Mouse (Mus musculus) MEL (cell line): ENCODE measurements at regions not wholly inside any gene's neighbourhood (a gene's known extent, or its start where the extent isn't known, plus 50 kb on each side); places are given as distances from the start of the nearest gene placed in this dataset.

ENCODE experiments used
- DNase-seq: peaks from one replicate; pipeline ENCODE4 v3.0.0; 2011; ENCODE audit warnings: low read depth, low spot score
- H3K27ac ChIP-seq: 2 replicates; pipeline ENCODE4 v1.5.1; 2012; ENCODE audit warnings: low read depth, mild to moderate bottlenecking, control low read depth, low read length, moderate library complexity; ENCODE audit not compliant: control insufficient read depth
- H3K27me3 ChIP-seq, 2 experiments: fragments of 150-350 bp in 1 of 2; sonication (generic) in 1 of 2; 2 replicates each; pipeline ENCODE4 v1.6.1; 2012; ENCODE audit warnings: low read length in 2 of 2, mild to moderate bottlenecking in 2 of 2, improper control_type of control experiment in 1 of 2, moderate library complexity in 1 of 2; ENCODE audit not compliant: insufficient read depth in 2 of 2, control insufficient read depth in 1 of 2
- H3K36me3 ChIP-seq, 2 experiments: 2 replicates each; pipeline ENCODE4 v1.6.1; 2012 to 2014; ENCODE audit warnings: low read length in 2 of 2, improper control_type of control experiment in 1 of 2, inconsistent platforms in 1 of 2, mild to moderate bottlenecking in 1 of 2; ENCODE audit not compliant: insufficient read depth in 2 of 2, control insufficient read depth in 1 of 2
- H3K4me1 ChIP-seq, 2 experiments: fragments of 150-350 bp in 1 of 2; sonication (generic) in 1 of 2; 2 replicates each; pipeline ENCODE4 v1.6.1; 2012; ENCODE audit warnings: low read length in 2 of 2, improper control_type of control experiment in 1 of 2, mild to moderate bottlenecking in 1 of 2; ENCODE audit not compliant: insufficient read depth in 2 of 2, control insufficient read depth in 1 of 2
- H3K4me3 ChIP-seq, 2 experiments: fragments of 150-350 bp in 1 of 2; sonication (generic) in 1 of 2; 2 replicates each; pipeline ENCODE4 v1.5.1; 2012; ENCODE audit warnings: low read depth in 2 of 2, low read length in 2 of 2, mild to moderate bottlenecking in 2 of 2, moderate library complexity in 2 of 2, control low read depth in 1 of 2, improper control_type of control experiment in 1 of 2; ENCODE audit not compliant: control insufficient read depth in 1 of 2, insufficient read depth in 1 of 2
- H3K79me2 ChIP-seq: 2 replicates; pipeline ENCODE4 v1.6.1; 2012; ENCODE audit warnings: mild to moderate bottlenecking, low read length, moderate library complexity; ENCODE audit not compliant: control insufficient read depth, poor library complexity, insufficient read depth
- H3K9ac ChIP-seq: 2 replicates; pipeline ENCODE4 v1.6.1; 2012; ENCODE audit warnings: low read depth, mild to moderate bottlenecking, control low read depth, low read length, moderate library complexity; ENCODE audit not compliant: control insufficient read depth, poor library complexity, severe bottlenecking
- H3K9me3 ChIP-seq: fragments of 150-350 bp; sonication (generic); replicated peaks from 2 replicates; pipeline ENCODE4 v1.6.1; 2012; ENCODE audit warnings: mild to moderate bottlenecking, low read length, improper control_type of control experiment, moderate library complexity; ENCODE audit not compliant: insufficient read depth
- BHLHE40 ChIP-seq: IDR thresholded peaks from 2 replicates; pipeline ENCODE4 v1.6.1; 2012; ENCODE audit warnings: low read depth, mild to moderate bottlenecking, inconsistent platforms, low read length, improper control_type of control experiment, borderline replicate concordance
- CHD1 ChIP-seq: IDR thresholded peaks from 2 replicates; pipeline ENCODE4 v1.6.1; 2012; ENCODE audit warnings: low read depth, mild to moderate bottlenecking, inconsistent platforms, low read length, improper control_type of control experiment
- CTCF ChIP-seq, 3 experiments: IDR thresholded peaks in 2 of 3; conservative IDR thresholded peaks in 1 of 3; 2 replicates each; pipeline ENCODE4 v1.5.1; 2011 to 2012; ENCODE audit warnings: low read length in 3 of 3, low read depth in 2 of 3, mild to moderate bottlenecking in 2 of 3, improper control_type of control experiment in 1 of 3, inconsistent platforms in 1 of 3, mixed read lengths in 1 of 3, moderate library complexity in 1 of 3; ENCODE audit not compliant: control insufficient read depth in 1 of 3, insufficient read depth in 1 of 3, poor library complexity in 1 of 3, severe bottlenecking in 1 of 3
- MXI1 ChIP-seq: IDR thresholded peaks from 2 replicates; pipeline ENCODE4 v1.6.1; 2011; ENCODE audit warnings: mild to moderate bottlenecking, low read depth, low read length, improper control_type of control experiment
- MYB ChIP-seq: IDR thresholded peaks from 2 replicates; pipeline ENCODE4 v1.6.1; 2011; ENCODE audit warnings: mild to moderate bottlenecking, low read depth, low read length, improper control_type of control experiment
- POLR2A ChIP-seq, 2 experiments: IDR thresholded peaks; 2 replicates each; pipeline ENCODE4 v1.6.1; 2011 to 2012; ENCODE audit warnings: low read length in 2 of 2, mild to moderate bottlenecking in 2 of 2, control low read depth in 1 of 2, improper control_type of control experiment in 1 of 2, low read depth in 1 of 2, moderate library complexity in 1 of 2; ENCODE audit not compliant: control insufficient read depth in 1 of 2, insufficient read depth in 1 of 2, poor library complexity in 1 of 2
- POLR2AphosphoS5 ChIP-seq: IDR thresholded peaks from 2 replicates; pipeline ENCODE4 v1.6.1; 2012; ENCODE audit warnings: low read depth, borderline replicate concordance, mild to moderate bottlenecking, inconsistent platforms, low read length, moderate library complexity, mixed read lengths
- RAD21 ChIP-seq: IDR thresholded peaks from 2 replicates; pipeline ENCODE4 v1.6.1; 2011; ENCODE audit warnings: mild to moderate bottlenecking, low read depth, low read length, improper control_type of control experiment
- SMC3 ChIP-seq: IDR thresholded peaks from 2 replicates; pipeline ENCODE4 v1.6.1; 2011; ENCODE audit warnings: low read depth, low read length, improper control_type of control experiment
- TAL1 ChIP-seq: IDR thresholded peaks from 2 replicates; pipeline ENCODE4 v1.6.1; 2012; ENCODE audit warnings: mild to moderate bottlenecking, inconsistent platforms, low read length, moderate library complexity, mixed read lengths
- TBP ChIP-seq: IDR thresholded peaks from 2 replicates; pipeline ENCODE4 v1.8.0; 2011; ENCODE audit warnings: low read depth, low read length, improper control_type of control experiment
- TCF12 ChIP-seq: IDR thresholded peaks from 2 replicates; pipeline ENCODE4 v1.6.1; 2014; ENCODE audit warnings: low read depth, mild to moderate bottlenecking, inconsistent platforms, low read length, improper control_type of control experiment, moderate library complexity
- UBTF ChIP-seq: IDR thresholded peaks from 2 replicates; pipeline ENCODE4 v1.6.1; 2012; ENCODE audit warnings: low read depth, mild to moderate bottlenecking, inconsistent platforms, low read length, improper control_type of control experiment, moderate library complexity, borderline replicate concordance; ENCODE audit not compliant: insufficient read depth
- USF2 ChIP-seq, 2 experiments: IDR thresholded peaks; 2 replicates each; pipeline ENCODE4 v1.6.1; 2011 to 2012; ENCODE audit warnings: improper control_type of control experiment in 2 of 2, low read length in 2 of 2, borderline replicate concordance in 1 of 2, inconsistent platforms in 1 of 2, low read depth in 1 of 2, mild to moderate bottlenecking in 1 of 2; ENCODE audit not compliant: insufficient read depth in 1 of 2
- ZC3H11A ChIP-seq: IDR thresholded peaks from 2 replicates; pipeline ENCODE4 v1.6.1; 2012; ENCODE audit warnings: low read depth, mild to moderate bottlenecking, inconsistent platforms, low read length, improper control_type of control experiment
- ZNF384 ChIP-seq: IDR thresholded peaks from 2 replicates; pipeline ENCODE4 v1.6.1; 2012; ENCODE audit warnings: low read depth, mild to moderate bottlenecking, inconsistent platforms, low read length, improper control_type of control experiment

- TF ChIP-seq TCF12 (no peak), UBTF (no peak)
Measured at GRCm38 (mm10) chr1:127009699-127010098, 179.1 kb upstream of the Nckap5 start.

GRCm38 (mm10) chr1:127001700-127002099 lies 171.1 kb upstream of the Nckap5 start:
- H3K36me3 ChIP-seq, result no peaks in the 10 kb centered on the region
- DNase-seq, result no peak

More at GRCm38 (mm10) chr1:127009699-127010098, 179.1 kb upstream of the Nckap5 start:
- Histone ChIP-seq H3K27me3 (no peaks in the 10 kb centered on the region), H3K4me1 (no peaks in the 10 kb centered on the region), H3K9ac (no peak overlapping the region), H3K79me2 (no peaks in the 10 kb centered on the region), H3K36me3 (no peaks in the 10 kb centered on the region), H3K9me3 (no peaks in the 10 kb centered on the region), H3K27ac (no peak overlapping the region), H3K4me3 (no peak overlapping the region)
- DNase-seq, result no peak

GRCm38 (mm10) chr1:126993061-126993640 lies 162.6 kb upstream of the Nckap5 start:
- Histone ChIP-seq H3K27ac (no peak overlapping the region), H3K4me3 (no peak overlapping the region), H3K9me3 (no peaks in the 10 kb centered on the region), H3K4me1 (no peaks in the 10 kb centered on the region), H3K9ac (no peak overlapping the region), H3K79me2 (no peaks in the 10 kb centered on the region), H3K36me3 (no peaks in the 10 kb centered on the region), H3K27me3 (no peaks in the 10 kb centered on the region)
- DNase-seq, result peak; percentile 30
- TF ChIP-seq CTCF (IDR thresholded peaks at IDR 0.05 in 2 of 3, conservative IDR thresholded peaks at IDR 0.05 in 1 of 3; ENCODE audit: control insufficient read depth in 1 of 3, insufficient read depth in 1 of 3, low read depth in 2 of 3, low read length in 3 of 3, poor library complexity in 1 of 3, severe bottlenecking in 1 of 3) (peak; percentile 18 to 66 (median 61); a peak in 5 of 6 replicates), MXI1 (no peak), RAD21 (peak; percentile 63), POLR2A (IDR thresholded peaks at IDR 0.05; ENCODE audit: control insufficient read depth in 1 of 2, insufficient read depth in 1 of 2, low read depth in 1 of 2, low read length in 2 of 2, poor library complexity in 1 of 2) (no peak), MYB (no peak), BHLHE40 (no peak), USF2 (IDR thresholded peaks at IDR 0.05; ENCODE audit: borderline replicate concordance in 1 of 2, insufficient read depth in 1 of 2, low read depth in 1 of 2, low read length in 2 of 2) (no peak), ZC3H11A (peak; percentile 28; the same call in 1 of the 2 replicates), SMC3 (peak; percentile 59), CHD1 (no peak), ZNF384 (no peak)

More at GRCm38 (mm10) chr1:127001700-127002099, 171.1 kb upstream of the Nckap5 start:
- no peak overlapping the region for H3K9ac ChIP-seq
- H3K4me3 ChIP-seq, result no peak overlapping the region
- TF ChIP-seq TBP, result no peak
- no peak for TF ChIP-seq SMC3
- no peak for TF ChIP-seq CHD1
- TF ChIP-seq POLR2A (IDR thresholded peaks at IDR 0.05; ENCODE audit: control insufficient read depth in 1 of 2, insufficient read depth in 1 of 2, low read depth in 1 of 2, low read length in 2 of 2, poor library complexity in 1 of 2), result no peak
- no peak for TF ChIP-seq USF2 (IDR thresholded peaks at IDR 0.05; ENCODE audit: borderline replicate concordance in 1 of 2, insufficient read depth in 1 of 2, low read depth in 1 of 2, low read length in 2 of 2)
- no peak for TF ChIP-seq POLR2AphosphoS5
- TF ChIP-seq TCF12, result no peak
- no peak for TF ChIP-seq TAL1
- TF ChIP-seq, all 39 proteins: peak for 0
- Histone ChIP-seq H3K4me1 (no peaks in the 10 kb centered on the region), H3K9me3 (no peaks in the 10 kb centered on the region), H3K79me2 (no peaks in the 10 kb centered on the region), H3K27me3 (no peaks in the 10 kb centered on the region), H3K27ac (no peak overlapping the region)
